Mouse (Mus musculus) myocyte (in vitro differentiated cells): ENCODE results near the gene Mlf2. TPM values are rescaled to one million over a fixed set of nuclear protein-coding genes. Genes with fewer than 3 reads are reported as not detected.

Source experiments
- H3K27me3 ChIP-seq: one replicate; pipeline ENCODE4 v1.6.1; 2011; ENCODE audit not compliant: control insufficient read depth, insufficient read depth, insufficient read length
- H3K36me3 ChIP-seq: one replicate; pipeline ENCODE4 v1.6.1; 2011; ENCODE audit not compliant: control insufficient read depth, insufficient read depth
- H3K4me2 ChIP-seq: one replicate; pipeline ENCODE4 v1.6.1; 2011; ENCODE audit warnings: low read depth, control low read depth
- H3K4me3 ChIP-seq: one replicate; pipeline ENCODE4 v1.5.1; 2011; ENCODE audit warnings: mild to moderate bottlenecking, control low read depth, moderate library complexity
- H3K79me2 ChIP-seq: one replicate; pipeline ENCODE4 v1.6.1; 2011; ENCODE audit not compliant: control insufficient read depth, insufficient read depth
- H3ac ChIP-seq: one replicate; pipeline ENCODE4 v1.6.1; 2011; ENCODE audit not compliant: control insufficient read depth, insufficient read length
- MYOD1 ChIP-seq, 3 experiments: IDR thresholded peaks; one replicate each; pipeline ENCODE4 v1.6.1; 2011; ENCODE audit warnings: control low read depth in 2 of 3, low read depth in 2 of 3, mild to moderate bottlenecking in 2 of 3, moderate library complexity in 1 of 3; ENCODE audit not compliant: insufficient read length in 2 of 3, control insufficient read depth in 1 of 3
- MYOG ChIP-seq, 3 experiments: IDR thresholded peaks; one replicate each; pipeline ENCODE4 v1.6.1; 2011; ENCODE audit warnings: control low read depth in 2 of 3, low read depth in 2 of 3, mild to moderate bottlenecking in 2 of 3; ENCODE audit not compliant: insufficient read length in 2 of 3, control insufficient read depth in 1 of 3, insufficient read depth in 1 of 3
- POLR2AphosphoS2 ChIP-seq: IDR thresholded peaks from one replicate; pipeline ENCODE4 v1.6.1; 2011; ENCODE audit warnings: low read depth, control low read depth; ENCODE audit not compliant: insufficient read length
- REST ChIP-seq: IDR thresholded peaks from one replicate; pipeline ENCODE4 v1.6.1; 2011; ENCODE audit warnings: mild to moderate bottlenecking, control low read depth, moderate library complexity; ENCODE audit not compliant: insufficient read depth, insufficient read length
- polyA plus RNA-seq: library from polyadenylated mRNA; unstranded; fragments of >200 nt; fragmentation: generic; extraction: Trizol; gene quantifications from one replicate; pipeline ENCODE4 v1.2.1, GENCODE M21; 2012; ENCODE audit warnings: missing spikeins

Gene Mlf2
- polyA plus RNA-seq, 1 experiment, result 384 TPM

DNA sequence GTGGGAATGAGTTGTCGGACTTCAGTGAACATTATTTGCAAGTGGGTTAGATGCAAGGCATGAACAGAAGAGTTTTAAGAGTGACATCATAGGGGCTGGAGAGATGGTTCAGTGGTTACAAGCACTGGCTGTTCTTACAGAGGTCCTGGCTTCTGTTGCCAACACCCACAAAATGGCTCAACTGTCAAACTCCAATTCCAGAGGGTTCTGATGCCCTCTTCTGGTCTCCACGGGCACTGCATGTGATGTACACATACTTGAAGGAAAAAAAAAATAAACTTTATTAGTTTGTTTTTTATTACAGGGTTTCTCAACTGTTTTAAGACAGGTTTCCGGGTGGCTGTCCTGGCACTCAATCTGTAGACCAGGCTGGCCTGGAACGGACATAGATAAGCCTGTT lies 36.6 kb downstream of the Mlf2 start:
- Histone ChIP-seq H3K4me2 (no peak overlapping the region), H3K36me3 (no peaks in the 10 kb centered on the region), H3K27me3 (no peaks in the 10 kb centered on the region), H3K4me3 (no peak overlapping the region), H3K79me2 (peaks cover 18% of the 10 kb centered on the region), H3ac (no peak overlapping the region)
- TF ChIP-seq MYOG (IDR thresholded peaks at IDR 0.05; ENCODE audit: control insufficient read depth in 1 of 3, insufficient read depth in 1 of 3, insufficient read length in 2 of 3, low read depth in 2 of 3), result no peak
- TF ChIP-seq POLR2AphosphoS2, result no peak
- TF ChIP-seq MYOD1 (IDR thresholded peaks at IDR 0.05; ENCODE audit: control insufficient read depth in 1 of 3, insufficient read length in 2 of 3, low read depth in 2 of 3), result no peak
- no peak for TF ChIP-seq REST

Other genes starting within 250 kb of the Mlf2 start
- gene Emg1, start 219.2 kb upstream of the Mlf2 start, polyA plus RNA-seq, result 103 TPM
- 339 TPM for gene Phb2, start 219.1 kb upstream of the Mlf2 start, polyA plus RNA-seq
- gene Ptpn6, start 192.7 kb upstream of the Mlf2 start, polyA plus RNA-seq, result 3.1 TPM
- gene Grcc10, start 190.0 kb upstream of the Mlf2 start, polyA plus RNA-seq, result 287 TPM
- not detected for gene Gm45234, start 175.4 kb upstream of the Mlf2 start, polyA plus RNA-seq
- gene Atn1, start 174.9 kb upstream of the Mlf2 start, polyA plus RNA-seq, result 39.4 TPM
- gene Eno2, start 161.7 kb upstream of the Mlf2 start, polyA plus RNA-seq, result 19.5 TPM
- gene Lrrc23, start 151.7 kb upstream of the Mlf2 start, polyA plus RNA-seq, result 0.13 TPM
- 41.2 TPM for gene Spsb2, start 122.7 kb upstream of the Mlf2 start, polyA plus RNA-seq
- gene Tpi1, start 117.1 kb upstream of the Mlf2 start, polyA plus RNA-seq, result 1,480 TPM
- 123 TPM for gene Usp5, start 101.9 kb upstream of the Mlf2 start, polyA plus RNA-seq
- gene Cdca3, start 101.8 kb upstream of the Mlf2 start, polyA plus RNA-seq, result 28.8 TPM
- 0.11 TPM for gene Gnb3, start 91.1 kb upstream of the Mlf2 start, polyA plus RNA-seq
- gene P3h3, start 73.6 kb upstream of the Mlf2 start, polyA plus RNA-seq, result 1.1 TPM
- gene Gpr162, start 67.4 kb upstream of the Mlf2 start, polyA plus RNA-seq, result 0.02 TPM
- not detected for gene Cd4, start 43.2 kb upstream of the Mlf2 start, polyA plus RNA-seq
- gene Lag3, start 19.7 kb upstream of the Mlf2 start, polyA plus RNA-seq, result 0.41 TPM
- 1,462 TPM for gene Ptms, start 11.3 kb upstream of the Mlf2 start, polyA plus RNA-seq
- gene Cops7a, start 34.2 kb downstream of the Mlf2 start, polyA plus RNA-seq, result 142 TPM
- 1.1 TPM for gene Pianp, start 65.3 kb downstream of the Mlf2 start, polyA plus RNA-seq
- gene Zfp384, start 77.8 kb downstream of the Mlf2 start, polyA plus RNA-seq, result 20.8 TPM
- gene Ing4, start 108.4 kb downstream of the Mlf2 start, polyA plus RNA-seq, result 31.2 TPM
- gene Acrbp, start 118.3 kb downstream of the Mlf2 start, polyA plus RNA-seq, result 1.4 TPM
- gene Lpar5, start 136.5 kb downstream of the Mlf2 start, polyA plus RNA-seq, result not detected
- gene Chd4, start 164.6 kb downstream of the Mlf2 start, polyA plus RNA-seq, result 133 TPM
- 55.4 TPM for gene Nop2, start 200.5 kb downstream of the Mlf2 start, polyA plus RNA-seq
- gene Iffo1, start 213.9 kb downstream of the Mlf2 start, polyA plus RNA-seq, result 244 TPM
- 9,871 TPM for gene Gapdh, start 235.1 kb downstream of the Mlf2 start, polyA plus RNA-seq